Mouse (Mus musculus) CH12.LX (cell line): ENCODE measurements around the gene Hypk.

Experiments
- CHD1 ChIP-seq: IDR thresholded peaks from 2 replicates; pipeline ENCODE4 v1.6.1; 2012; ENCODE audit warnings: low read depth, low read length, improper control_type of control experiment, inconsistent platforms
- CTCF ChIP-seq, 2 experiments: IDR thresholded peaks in 1 of 2; conservative IDR thresholded peaks in 1 of 2; 2 replicates each; pipeline ENCODE4 v1.5.1; 2011 to 2012; ENCODE audit warnings: low read depth in 2 of 2, low read length in 2 of 2, improper control_type of control experiment in 1 of 2, inconsistent platforms in 1 of 2, mild to moderate bottlenecking in 1 of 2, moderate library complexity in 1 of 2
- E2F4 ChIP-seq: IDR thresholded peaks from 2 replicates; pipeline ENCODE4 v1.6.1; 2011; ENCODE audit warnings: low read depth, low read length, improper control_type of control experiment; ENCODE audit not compliant: insufficient replicate concordance
- EP300 ChIP-seq: IDR thresholded peaks from 2 replicates; pipeline ENCODE4 v1.6.1; 2011; ENCODE audit warnings: low read length, improper control_type of control experiment
- MAFK ChIP-seq: IDR thresholded peaks from 2 replicates; pipeline ENCODE4 v1.6.1; 2011; ENCODE audit warnings: low read length, improper control_type of control experiment; ENCODE audit not compliant: insufficient replicate concordance
- POLR2A ChIP-seq: IDR thresholded peaks from 2 replicates; pipeline ENCODE4 v1.6.1; 2011; ENCODE audit warnings: low read depth, mild to moderate bottlenecking, improper control_type of control experiment, low read length
- RCOR1 ChIP-seq: conservative IDR thresholded peaks from 2 replicates; pipeline ENCODE4 v1.6.1; 2012; ENCODE audit warnings: low read depth, mild to moderate bottlenecking, inconsistent platforms, low read length, improper control_type of control experiment
- SMC3 ChIP-seq: IDR thresholded peaks from 2 replicates; pipeline ENCODE4 v1.6.1; 2011; ENCODE audit warnings: low read depth, low read length, improper control_type of control experiment
- USF1 ChIP-seq: IDR thresholded peaks from 2 replicates; pipeline ENCODE4 v1.6.1; 2014; ENCODE audit warnings: low read depth, mild to moderate bottlenecking, inconsistent platforms, low read length, improper control_type of control experiment
- USF2 ChIP-seq: conservative IDR thresholded peaks from 2 replicates; pipeline ENCODE4 v1.6.1; 2011; ENCODE audit warnings: low read depth, low read length, improper control_type of control experiment

DNA sequence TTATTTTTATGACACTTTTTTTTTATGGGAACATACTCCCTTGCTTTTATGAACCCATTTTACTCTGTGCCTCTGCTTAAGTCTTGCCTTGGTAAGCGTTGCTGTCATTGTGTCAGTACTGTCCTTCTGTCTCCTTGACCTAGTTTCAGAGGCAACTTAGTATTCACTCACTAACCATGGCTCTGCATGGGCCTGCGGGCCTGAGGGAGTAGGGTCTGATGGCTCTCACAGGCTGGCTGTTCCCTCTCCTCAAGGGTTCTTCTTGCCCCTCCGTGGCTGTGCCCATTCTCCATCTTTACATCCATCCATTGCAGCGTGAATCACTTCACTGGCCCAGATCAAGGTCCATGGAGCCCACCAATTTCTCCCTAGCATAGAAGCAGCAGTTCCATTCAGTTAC, 6.6 kb upstream of the Hypk start:
- TF ChIP-seq MAFK, result no peak
- no peak for TF ChIP-seq EP300
- TF ChIP-seq CTCF (conservative IDR thresholded peaks at IDR 0.05 in 1 of 2, IDR thresholded peaks at IDR 0.05 in 1 of 2; ENCODE audit: low read depth in 2 of 2, low read length in 2 of 2), result no peak
- TF ChIP-seq POLR2A, result no peak
- no peak for TF ChIP-seq E2F4
- TF ChIP-seq USF1, result no peak
- no peak for TF ChIP-seq SMC3
- no peak for TF ChIP-seq CHD1
- no peak for TF ChIP-seq RCOR1
- no peak for TF ChIP-seq USF2
